In the genomic region with DNA sequence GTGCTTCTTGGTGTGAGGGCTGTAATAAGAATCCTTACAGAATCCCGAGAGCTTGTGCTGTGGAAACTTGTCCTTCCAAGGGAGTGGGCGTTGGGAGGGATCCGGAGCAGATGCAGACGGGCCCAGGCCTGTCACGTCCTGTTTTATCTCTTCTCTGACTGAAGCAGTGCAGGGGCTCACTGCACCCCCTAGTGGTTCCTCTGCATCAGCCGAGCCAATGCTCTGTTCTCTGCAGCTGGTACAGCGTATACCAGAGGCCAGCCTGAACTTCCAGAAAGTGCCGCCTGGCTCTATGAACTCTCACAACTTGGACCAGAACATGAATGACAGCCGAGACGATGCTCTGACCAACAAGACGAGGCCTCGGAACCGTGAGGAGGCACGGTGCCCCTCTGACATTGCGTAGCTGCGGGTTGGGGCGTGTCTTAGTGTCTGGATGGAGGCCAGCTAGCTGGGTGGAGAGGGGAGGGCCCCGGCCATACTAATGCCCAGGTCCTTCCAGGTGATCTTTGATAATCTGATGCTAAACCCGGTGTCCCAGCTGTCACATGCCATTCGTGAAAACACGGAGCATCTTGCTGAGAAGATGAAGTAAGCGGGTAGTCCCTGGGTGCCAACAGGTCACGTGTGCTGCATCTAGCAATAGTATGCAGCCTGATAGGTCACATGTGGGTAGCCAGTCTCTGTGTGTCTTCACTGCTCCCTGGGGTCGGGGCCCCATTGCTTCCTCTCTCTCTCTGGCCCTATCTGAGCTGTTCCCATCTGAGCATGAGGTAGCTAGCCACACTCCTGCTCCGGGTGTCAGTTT, we compare ENCODE assay signal across 8 mouse cellular contexts. TPM values are rescaled to one million over a fixed set of nuclear protein-coding genes. Genes with fewer than 3 reads are reported as not detected.
DNase-seq lines count a peak whose midpoint lies in the region; ATAC-seq lines count a peak whose summit lies in the region.

No protein-coding gene starts in this region.

- peak overlapping the region; percentile 60 for H3K9ac ChIP-seq in hindbrain, embryonic 13.5 days

- H3K4me1 ChIP-seq in hindbrain, embryonic 13.5 days (replicated peaks): peaks cover 35% of the 10 kb centered on the region

- WGBS in hindbrain, embryonic 13.5 days: 58% methylated on average over 25 of the region's 25 CpGs

- no peak overlapping the region for H3K4me2 ChIP-seq in hindbrain, embryonic 13.5 days

- peaks cover 67% of the 10 kb centered on the region for H3K36me3 ChIP-seq in hindbrain, embryonic 13.5 days

- no peak overlapping the region for H3K4me3 ChIP-seq in hindbrain, embryonic 13.5 days

- H3K27me3 ChIP-seq in hindbrain, embryonic 13.5 days: no peaks in the 10 kb centered on the region

- no peaks in the 10 kb centered on the region for H3K9me3 ChIP-seq in hindbrain, embryonic 13.5 days

- H3K27ac ChIP-seq in hindbrain, embryonic 13.5 days: peak overlapping the region; percentile 52; the same call in 1 of the 2 replicates

- ATAC-seq in hindbrain, embryonic 13.5 days (ENCODE audit: low FRiP score): peak; percentile 62; the same call in 1 of the 2 replicates

- peak; percentile 89 for DNase-seq in NIH3T3 (ENCODE audit: low read depth)
- DNase-seq in cerebellum, postnatal 10 days: peak; percentile 89 to 90
- DNase-seq in frontal cortex, postnatal 14 days (ENCODE audit: low spot score in 2 of 2): peak; percentile 79 to 82
- peak; percentile 81 for DNase-seq in left cerebral cortex, adult 11 months (ENCODE audit: low spot score)
- DNase-seq in lung, postnatal 36 days: peak; percentile 87
- DNase-seq in right cerebral cortex, adult 2 months (ENCODE audit: low spot score in 2 of 2): peak; percentile 88 to 89
- peak; percentile 76 for DNase-seq in urinary bladder, postnatal 25 days (ENCODE audit: low spot score)

RNA-seq across cellular contexts. Expression of gene Pld4, which starts 17.1 kb away (rescaled TPM):
- 6.4 and 7.0 TPM in 2 replicates for polyA plus RNA-seq in hindbrain, embryonic 13.5 days (2015; fragmentation: Nextera tagmentation; extraction: Ambion mirVana)

RNA-seq across cellular contexts. Expression of gene Cep170b, which starts 23.1 kb away (rescaled TPM):
- 24.2 and 24.9 TPM in 2 replicates for polyA plus RNA-seq in hindbrain, embryonic 13.5 days (2015; fragmentation: Nextera tagmentation; extraction: Ambion mirVana)

RNA-seq across cellular contexts. Expression of gene Ahnak2, which starts 59.1 kb away (rescaled TPM):
- 0.84 and 0.86 TPM in 2 replicates for polyA plus RNA-seq in hindbrain, embryonic 13.5 days (2015; fragmentation: Nextera tagmentation; extraction: Ambion mirVana)
